Mouse (Mus musculus): ENCODE measurements around the gene Birc2.

The Birc2 gene

GRCm38 (mm10) chr9:7786086-7786485, 50.8 kb downstream of the Birc2 start:
- DNase-seq (ENCODE audit: extremely low spot score, low read depth, low spot score), result no peak

GRCm38 (mm10) chr9:7785396-7785795, 51.5 kb downstream of the Birc2 start:
- DNase-seq (ENCODE audit: extremely low spot score, low read depth, low spot score), result no peak

- DNase-seq (ENCODE audit: extremely low spot score, low read depth, low spot score), result no peak
These were observed 52.2 kb downstream of the Birc2 start for GRCm38 (mm10) chr9:7784615-7785012.

GRCm38 (mm10) chr9:7783823-7784614, 52.8 kb downstream of the Birc2 start:
- DNase-seq (ENCODE audit: extremely low spot score, low read depth, low spot score), result no peak

GRCm38 (mm10) chr9:7780250-7781150, 56.4 kb downstream of the Birc2 start:
- DNase-seq (ENCODE audit: extremely low spot score, low read depth, low spot score), result no peak

- no peak for DNase-seq (ENCODE audit: extremely low spot score, low read depth, low spot score)
These were observed 57.1 kb downstream of the Birc2 start for GRCm38 (mm10) chr9:7779786-7780185.

- DNase-seq (ENCODE audit: extremely low spot score, low read depth, low spot score), result no peak
These were observed 58.1 kb downstream of the Birc2 start for GRCm38 (mm10) chr9:7778771-7779170.

GRCm38 (mm10) chr9:7777652-7778051, 59.2 kb downstream of the Birc2 start:
- DNase-seq (ENCODE audit: extremely low spot score, low read depth, low spot score), result no peak

- no peak for DNase-seq (ENCODE audit: extremely low spot score, low read depth, low spot score)
These were observed 59.9 kb downstream of the Birc2 start for GRCm38 (mm10) chr9:7776940-7777339.

GRCm38 (mm10) chr9:7775986-7776385, 60.9 kb downstream of the Birc2 start:
- DNase-seq (ENCODE audit: extremely low spot score, low read depth, low spot score), result no peak

- DNase-seq (ENCODE audit: extremely low spot score, low read depth, low spot score), result no peak
These were observed 61.9 kb downstream of the Birc2 start for GRCm38 (mm10) chr9:7775011-7775410.

GRCm38 (mm10) chr9:7774538-7774937, 62.3 kb downstream of the Birc2 start:
- DNase-seq (ENCODE audit: extremely low spot score, low read depth, low spot score), result no peak

GRCm38 (mm10) chr9:7773686-7774085, 63.2 kb downstream of the Birc2 start:
- DNase-seq (ENCODE audit: extremely low spot score, low read depth, low spot score), result no peak

- no peak for DNase-seq (ENCODE audit: extremely low spot score, low read depth, low spot score)
These were observed 64.0 kb downstream of the Birc2 start for GRCm38 (mm10) chr9:7772773-7773454.

- no peak for DNase-seq (ENCODE audit: extremely low spot score, low read depth, low spot score)
These were observed 64.5 kb downstream of the Birc2 start for GRCm38 (mm10) chr9:7772361-7772760.

- no peak for DNase-seq (ENCODE audit: extremely low spot score, low read depth, low spot score)
These were observed 67.4 kb downstream of the Birc2 start for GRCm38 (mm10) chr9:7769491-7769890.

- no peak for DNase-seq (ENCODE audit: extremely low spot score, low read depth, low spot score)
These were observed 67.8 kb downstream of the Birc2 start for GRCm38 (mm10) chr9:7769081-7769480.
